Mouse (Mus musculus) heart, adult 9 months (tissue): ENCODE results near the gene Mycl.

Experiments used
- DNase-seq, 2 experiments: peaks; one replicate each; pipeline ENCODE4 v3.0.0; 2022; ENCODE audit warnings: low spot score in 2 of 2

The Mycl gene

GRCm38 (mm10) chr4:122995404-122996220 lies at the start of gene Mycl:
Gene Mycl, plus strand, starts transcription at chr4:122995652.
- peak; percentile 34 to 57 for DNase-seq

DNA sequence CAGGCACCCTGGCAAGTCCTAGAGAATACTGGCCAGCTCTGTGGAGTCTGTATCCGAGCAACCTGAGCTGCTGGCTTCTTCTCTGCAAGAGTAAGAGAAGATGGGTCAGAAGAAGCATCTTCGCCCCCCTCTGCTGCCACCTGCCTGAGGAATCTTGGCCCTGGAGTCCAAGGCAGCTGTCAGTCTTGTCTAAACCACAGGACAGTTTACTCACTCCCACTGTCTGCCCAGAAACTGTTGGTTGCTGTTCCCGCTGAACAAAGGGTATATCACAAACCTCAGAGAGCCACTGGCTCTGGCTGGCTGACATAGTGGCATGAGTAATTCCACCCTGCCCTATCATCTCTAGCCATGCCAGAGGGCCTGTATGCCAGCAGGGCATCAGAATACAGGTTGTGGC lies 48.2 kb upstream of the Mycl start:
- no peak for DNase-seq

GRCm38 (mm10) chr4:122949096-122949495 lies 46.4 kb upstream of the Mycl start:
- DNase-seq = no peak

GRCm38 (mm10) chr4:122954680-122955411 lies 40.6 kb upstream of the Mycl start:
- DNase-seq = no peak

DNA sequence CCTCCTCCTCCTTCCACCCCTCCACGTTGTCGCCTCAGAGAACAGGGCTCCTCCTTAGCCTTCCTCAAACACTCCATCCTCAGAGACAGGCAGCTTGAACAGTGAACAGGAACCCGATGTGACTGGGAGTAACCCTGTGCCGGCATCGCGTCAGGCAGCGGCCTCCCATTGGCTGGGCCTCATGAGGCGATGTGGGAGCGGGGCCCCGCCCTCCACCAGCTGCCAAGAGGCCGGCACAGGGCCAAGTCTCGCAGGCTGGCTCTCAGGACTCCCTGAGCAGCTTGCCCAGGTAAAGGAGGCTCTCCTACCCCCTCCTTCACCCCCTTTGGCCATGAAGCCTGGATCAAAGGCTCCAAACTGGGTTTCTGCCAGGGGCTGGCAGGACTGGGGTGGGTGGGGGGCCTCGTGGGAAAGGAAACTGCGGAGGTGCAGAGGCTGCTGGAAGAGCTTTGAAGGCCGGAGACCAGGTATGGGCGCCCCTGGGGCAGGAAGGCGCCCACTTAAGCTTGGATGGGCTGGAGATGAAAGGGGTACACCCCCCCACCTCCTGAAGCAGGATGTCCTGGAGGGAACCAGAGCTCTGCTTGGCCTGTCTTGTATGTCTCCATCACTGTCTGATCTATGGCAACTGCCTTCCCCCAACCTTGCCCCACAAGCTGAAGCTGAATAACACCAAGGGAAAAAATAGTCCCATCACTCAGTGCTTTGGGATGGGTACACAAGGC lies 39.9 kb upstream of the Mycl start:
- peak; percentile 41 to 59 for DNase-seq

DNA sequence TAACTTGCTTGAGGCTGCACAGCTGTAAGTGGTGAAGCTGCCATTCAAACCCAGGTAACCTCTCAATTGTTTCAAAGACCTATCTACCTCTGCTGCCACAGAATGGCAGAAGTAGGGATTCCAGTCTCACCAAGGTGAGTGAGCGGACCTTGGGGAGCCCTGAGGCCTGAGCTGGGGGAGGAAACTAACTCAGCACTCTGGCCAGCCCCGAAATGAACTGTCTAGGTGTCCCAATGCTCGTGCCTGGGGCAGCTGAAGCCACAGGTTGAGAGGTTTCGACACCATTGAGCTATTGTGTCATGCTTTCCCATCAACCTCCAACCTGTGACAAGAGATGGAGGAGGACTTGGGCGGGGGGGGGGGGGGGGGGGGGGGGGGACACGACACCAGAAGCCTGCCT lies 39.2 kb upstream of the Mycl start:
- no peak for DNase-seq

DNA sequence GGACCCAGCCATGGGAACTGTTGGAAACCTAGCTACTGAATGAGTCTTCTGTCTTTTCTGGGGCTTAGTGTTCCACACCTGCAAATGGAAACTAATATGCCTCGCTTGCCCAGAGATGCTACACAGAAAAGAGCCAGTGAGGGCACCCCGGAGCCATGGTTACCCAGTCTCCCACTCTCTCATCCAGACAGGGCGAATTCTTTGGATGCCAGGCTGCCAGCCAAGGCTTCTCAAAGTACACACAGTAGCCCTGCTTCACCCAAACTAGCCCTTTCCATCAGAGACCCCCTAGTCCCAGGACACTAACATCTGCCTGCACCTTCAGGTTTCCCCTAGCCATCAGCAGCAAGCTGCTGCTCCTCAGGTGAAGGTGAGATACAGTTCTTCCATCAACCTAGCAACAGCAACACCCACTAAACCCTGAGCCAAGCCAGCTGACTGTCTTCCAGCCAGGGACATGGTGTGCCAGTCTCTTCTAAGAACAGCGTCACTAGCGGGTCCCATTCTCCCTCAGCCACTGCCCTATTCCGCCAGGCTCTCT lies 36.9 kb upstream of the Mycl start:
- peak in 1 of 2 experiments; percentile 13 for DNase-seq

DNA sequence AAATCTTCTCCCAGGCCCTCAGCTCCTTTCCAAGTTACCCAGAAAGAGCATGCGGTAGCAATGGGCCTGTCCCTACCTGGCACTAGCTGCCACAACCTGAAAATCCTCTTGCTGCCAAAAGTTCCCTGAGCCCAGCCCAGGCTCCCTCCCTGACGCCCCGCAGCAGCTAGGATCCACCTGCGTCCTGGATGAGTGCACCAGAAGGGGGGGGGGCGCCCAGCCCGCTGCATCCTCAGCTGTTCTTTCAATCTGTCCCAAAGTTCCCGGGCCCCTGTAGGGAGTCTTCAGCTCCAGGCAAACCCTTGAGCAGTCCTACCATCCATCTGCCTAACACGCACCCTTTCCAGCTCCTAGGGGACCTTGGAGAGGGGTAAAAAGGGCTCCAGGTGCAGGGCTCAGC lies 35.6 kb upstream of the Mycl start:
- no peak for DNase-seq

GRCm38 (mm10) chr4:122960321-122961099 lies 34.9 kb upstream of the Mycl start:
- no peak for DNase-seq

GRCm38 (mm10) chr4:122961100-122961567 lies 34.3 kb upstream of the Mycl start, which contains the start of gene Mfsd2a:
Gene Mfsd2a, minus strand, starts transcription at chr4:122961188.
- DNase-seq = peak; percentile 17

DNA sequence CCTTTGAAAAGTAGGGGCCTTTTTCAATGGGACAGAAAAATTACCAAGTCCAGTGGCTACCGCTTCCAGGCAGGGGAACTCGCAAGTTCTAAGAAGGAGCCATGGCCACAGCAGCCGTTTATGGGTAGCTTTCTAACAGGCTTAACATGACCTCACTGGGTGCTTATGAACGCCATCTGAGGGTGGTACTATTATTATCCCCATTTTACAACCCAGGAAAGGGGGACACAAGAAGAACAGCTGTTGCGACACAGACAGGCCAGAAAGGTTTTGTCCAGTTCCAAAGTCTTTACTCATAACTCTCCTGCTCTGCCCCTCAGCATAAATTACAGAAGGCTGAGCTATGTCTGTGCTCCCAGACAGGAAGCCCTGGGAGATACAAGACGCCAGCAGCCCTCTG lies 33.9 kb upstream of the Mycl start:
- no peak for DNase-seq

DNA sequence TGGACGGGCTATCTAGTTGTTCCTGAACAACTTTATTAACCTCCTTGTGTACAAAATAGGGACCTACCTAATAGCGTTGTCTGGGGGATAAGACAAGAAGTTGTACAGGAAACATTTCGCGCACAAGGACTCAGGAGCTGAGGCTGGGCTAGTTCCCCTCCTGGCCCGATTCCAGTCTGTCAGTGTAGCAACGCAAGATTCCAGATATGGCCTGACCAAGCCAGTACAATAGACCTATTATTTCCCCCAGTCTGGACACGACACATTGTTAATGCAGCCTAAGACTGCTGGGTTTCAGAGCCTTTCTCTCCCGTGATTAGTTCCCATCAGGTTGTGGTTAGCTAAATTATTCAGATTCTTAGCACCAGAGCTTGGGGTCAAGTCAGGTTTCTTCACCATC lies 32.7 kb upstream of the Mycl start:
- no peak for DNase-seq

GRCm38 (mm10) chr4:122968106-122968505 lies 27.3 kb upstream of the Mycl start:
- no peak for DNase-seq

DNA sequence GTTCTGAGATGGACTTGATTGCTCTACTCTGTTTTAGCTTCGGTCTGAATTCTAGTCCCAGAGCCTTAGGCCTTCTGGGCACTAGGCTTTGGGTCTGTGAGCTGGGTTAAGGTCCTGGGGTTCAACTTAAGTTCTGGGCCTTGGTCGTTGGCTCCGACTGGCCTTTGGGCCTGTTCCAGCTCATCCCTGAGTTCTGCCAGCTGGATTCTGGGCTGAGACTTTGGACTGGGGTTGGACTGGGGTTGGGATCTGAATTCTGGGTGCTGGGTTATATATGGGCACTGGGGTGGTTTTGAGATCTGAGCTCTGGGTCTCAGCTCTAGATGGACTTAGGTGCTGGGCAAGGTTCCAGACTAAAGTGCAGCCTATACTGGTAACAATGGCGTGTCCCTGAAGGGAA lies 24.3 kb upstream of the Mycl start:
- no peak for DNase-seq

DNA sequence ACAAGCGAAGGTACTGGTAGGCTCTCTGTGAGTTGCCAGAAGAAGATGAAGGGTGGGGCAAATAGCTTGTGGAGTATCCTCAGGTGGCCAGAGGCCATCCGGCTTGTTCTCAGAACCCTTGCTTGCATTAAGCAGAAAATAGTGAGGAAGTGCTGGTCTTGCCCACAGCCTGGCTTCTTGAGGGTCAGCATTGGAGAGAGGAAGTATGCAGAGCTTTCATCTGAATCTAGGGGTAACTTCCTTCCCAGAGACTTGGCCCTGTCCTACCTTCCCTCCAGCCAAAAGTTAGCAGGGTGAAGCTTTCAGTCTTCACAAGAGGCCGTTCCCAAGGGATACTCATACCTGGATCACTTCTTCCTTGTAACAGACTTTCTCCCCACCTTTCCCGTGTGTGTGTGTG lies 23.8 kb upstream of the Mycl start:
- DNase-seq = no peak

DNA sequence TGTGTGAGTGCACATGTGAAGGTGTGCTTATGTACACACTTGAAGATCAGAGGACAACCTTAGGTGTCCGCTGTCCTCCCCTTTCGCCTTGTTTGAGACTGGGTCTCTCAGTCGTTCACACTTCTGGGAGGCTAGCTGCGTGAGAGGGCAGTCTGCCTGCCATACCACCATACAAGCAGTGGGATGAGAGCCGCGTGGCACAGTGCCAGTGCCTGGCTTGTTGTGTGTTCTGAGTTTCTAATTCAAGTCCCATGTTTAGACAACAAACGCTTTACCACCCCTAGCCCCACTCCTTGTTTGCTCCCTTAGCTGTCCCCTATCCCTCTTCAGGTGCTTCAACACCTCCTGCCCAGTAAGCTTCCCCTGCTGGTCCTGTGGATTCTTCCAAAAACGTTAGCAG lies 23.4 kb upstream of the Mycl start:
- DNase-seq = no peak

GRCm38 (mm10) chr4:122974976-122975520 lies 20.4 kb upstream of the Mycl start:
- no peak for DNase-seq

GRCm38 (mm10) chr4:122976885-122977284 lies 18.6 kb upstream of the Mycl start:
- DNase-seq = no peak

DNA sequence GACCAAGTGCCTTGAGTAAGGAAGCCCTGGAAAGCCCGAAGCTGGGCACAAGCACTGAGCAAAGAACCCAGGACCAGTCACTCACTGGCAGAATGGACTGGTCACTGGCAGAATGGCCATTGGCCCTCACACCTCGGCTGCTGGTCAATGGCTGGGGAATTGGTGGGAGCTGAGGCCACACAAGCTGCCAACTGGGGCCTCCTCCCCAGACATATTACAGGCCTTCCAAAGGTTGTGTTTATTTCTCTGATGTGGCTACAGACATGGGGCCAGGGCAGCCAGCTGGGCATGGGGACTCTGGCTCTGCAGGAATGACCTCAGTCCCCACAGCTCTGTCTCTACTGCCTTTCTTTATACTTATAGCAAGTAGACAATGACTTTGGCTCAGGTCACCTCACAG lies 16.6 kb upstream of the Mycl start:
- no peak for DNase-seq

GRCm38 (mm10) chr4:122979826-122980225 lies 15.6 kb upstream of the Mycl start:
- no peak for DNase-seq

GRCm38 (mm10) chr4:122980684-122981083 lies 14.8 kb upstream of the Mycl start:
- no peak for DNase-seq
